Mouse (Mus musculus) c-Kit-positive CD71-positive TER-119-positive erythroid progenitor cells, embryonic 14.5 days (primary cell): ENCODE measurements around the gene Col4a4.

ENCODE experiments used
- DNase-seq: peaks from one replicate; pipeline ENCODE4 v3.0.0-alpha.2; 2013; ENCODE audit warnings: low spot score

Gene Col4a4

DNA sequence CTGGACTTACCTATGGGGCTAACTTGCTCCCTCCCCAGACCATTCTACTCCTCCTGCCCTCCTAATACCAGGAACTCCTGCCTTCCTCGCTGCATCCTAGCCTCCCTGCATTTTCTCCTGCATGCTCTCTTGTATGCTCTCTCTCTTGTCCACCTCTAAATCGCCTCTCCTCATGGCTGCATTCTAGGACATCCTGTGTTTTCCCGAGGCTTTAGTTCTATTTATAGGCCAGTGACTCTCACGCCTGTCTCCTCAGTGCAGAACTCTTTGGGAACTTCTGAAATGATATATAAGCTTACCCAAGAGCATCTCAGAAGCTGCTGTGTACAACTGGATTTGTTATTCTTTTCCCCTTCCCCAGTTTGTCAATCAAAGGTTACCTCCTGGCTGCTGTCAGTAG is 174.6 kb downstream of the Col4a4 start:
- no peak for DNase-seq

DNA sequence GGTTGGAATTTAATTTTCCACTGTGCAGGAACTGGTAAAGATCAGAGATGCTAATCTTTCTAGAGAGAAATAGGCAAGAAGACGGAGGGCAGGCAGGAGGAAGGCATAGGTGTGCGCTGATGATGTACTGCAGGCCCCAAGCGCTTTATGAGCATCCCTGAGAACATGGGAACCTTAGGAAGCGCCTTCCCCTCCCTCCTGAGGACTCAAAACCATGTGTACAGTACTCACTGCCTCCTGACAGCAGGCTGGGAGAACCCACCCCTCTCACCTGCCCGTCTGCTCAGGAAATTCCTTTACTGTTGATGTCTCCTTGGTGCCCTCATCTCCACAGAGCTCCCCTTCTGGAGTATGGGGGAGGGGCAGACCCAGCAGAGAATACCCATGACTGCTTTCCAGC is 175.1 kb downstream of the Col4a4 start:
- DNase-seq = no peak

DNA sequence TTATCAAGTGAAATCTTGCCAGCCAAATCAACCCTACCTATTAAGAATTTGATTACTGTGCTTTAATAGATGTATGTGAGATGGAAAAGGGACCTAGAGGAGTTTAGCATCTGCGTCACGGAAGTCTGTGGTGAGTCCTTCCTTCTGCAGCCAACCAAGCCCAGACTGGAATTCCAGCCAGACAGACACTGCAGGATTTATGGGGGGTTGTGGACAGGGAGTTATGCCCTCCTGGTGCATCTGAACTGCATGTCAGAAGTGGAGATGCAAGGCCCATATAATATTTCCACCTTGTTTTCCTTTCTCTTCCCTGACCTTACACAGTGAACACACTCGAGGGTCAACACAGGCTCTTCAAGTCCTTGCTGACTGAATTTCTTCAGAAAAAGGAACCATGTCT is 176.1 kb downstream of the Col4a4 start:
- DNase-seq = no peak

DNA sequence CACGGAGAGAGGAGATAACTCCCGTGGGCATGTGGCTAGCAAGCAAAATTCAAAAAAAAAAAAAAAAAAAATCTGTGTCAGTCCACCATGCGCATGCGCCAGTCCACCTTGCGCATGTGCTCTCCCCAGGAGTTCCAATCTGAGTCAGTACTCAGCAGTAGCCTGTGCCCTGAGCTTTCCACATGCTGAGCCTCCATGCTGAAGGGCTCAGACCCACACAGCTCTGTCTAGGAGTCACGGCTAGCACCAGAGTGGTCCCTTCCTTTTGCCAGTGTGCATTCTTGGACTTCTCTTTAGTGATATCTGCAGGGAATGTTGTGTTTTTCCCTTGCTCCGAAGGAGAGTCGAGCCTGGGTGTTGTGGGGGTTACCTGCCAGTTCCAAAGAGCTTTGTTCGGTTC is 177.4 kb downstream of the Col4a4 start:
- no peak for DNase-seq

DNA sequence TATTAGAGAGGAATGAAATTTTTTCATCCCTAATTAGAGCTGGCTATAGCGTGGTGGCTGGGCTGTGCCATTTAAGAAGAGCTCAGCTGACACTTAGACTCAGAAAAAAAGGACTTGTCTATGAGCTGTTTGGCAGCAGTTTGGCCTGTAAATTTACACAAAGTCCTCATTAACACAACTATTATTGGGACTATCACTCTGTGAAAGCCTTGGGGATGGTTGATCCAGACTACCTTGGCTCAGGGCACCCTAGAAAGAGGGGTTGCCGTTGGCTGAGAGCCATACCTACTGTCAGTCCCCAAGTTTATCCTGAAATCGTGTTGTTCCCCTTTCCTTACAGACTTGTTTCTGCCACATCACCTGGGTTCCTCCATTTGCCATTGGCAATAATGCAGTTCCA is 178.9 kb downstream of the Col4a4 start:
- no peak for DNase-seq
